Mouse (Mus musculus) brain, embryonic 14.5 days (tissue): ENCODE results near the gene Syne4.

Experiments used
- CTCF ChIP-seq: fragments of 200-500 bp; IDR thresholded peaks from 2 replicates; pipeline ENCODE4 v1.5.1; 2012; ENCODE audit warnings: inconsistent platforms, mild to moderate bottlenecking, moderate library complexity, borderline replicate concordance; ENCODE audit not compliant: insufficient read depth, insufficient read length; ENCODE audit errors: extremely low read depth
- POLR2A ChIP-seq: fragments of 200-500 bp; IDR thresholded peaks from 2 replicates; pipeline ENCODE4 v1.6.1; 2012; ENCODE audit warnings: mild to moderate bottlenecking, inconsistent platforms, borderline replicate concordance; ENCODE audit not compliant: poor library complexity, insufficient read depth, insufficient read length, severe bottlenecking; ENCODE audit errors: extremely low read depth

DNA sequence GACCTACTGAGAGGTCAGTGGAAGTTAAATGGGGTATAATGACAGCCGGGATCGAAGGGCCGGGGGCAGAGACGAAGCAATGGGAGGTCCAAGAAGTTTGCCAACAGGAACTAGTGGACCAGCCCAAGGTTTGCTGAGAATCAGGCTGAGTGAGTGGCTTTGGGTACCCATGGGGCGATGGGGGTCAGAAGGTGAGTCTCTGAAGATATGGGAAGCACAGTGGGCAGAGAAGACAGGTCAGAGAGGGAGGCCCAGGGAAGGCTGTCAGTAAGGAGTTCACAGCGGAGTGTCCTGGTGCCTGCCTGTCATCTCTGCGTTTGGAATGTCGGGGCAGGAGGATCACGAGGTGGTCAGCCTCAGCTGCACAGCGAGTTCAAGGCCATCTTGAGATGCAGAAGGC is 13.8 kb downstream of the Syne4 start:
- TF ChIP-seq CTCF: no peak
- TF ChIP-seq POLR2A: no peak
